Mouse (Mus musculus) thymus, adult 2 months (tissue): Measurements from ENCODE around the gene Engase.

Experiments used
- CTCF ChIP-seq: fragments of 200-500 bp; IDR thresholded peaks from 2 replicates; pipeline ENCODE4 v1.5.1; 2012; ENCODE audit warnings: mild to moderate bottlenecking, control low read depth, low read length, moderate library complexity, borderline replicate concordance; ENCODE audit not compliant: control insufficient read depth, poor library complexity, insufficient read depth; ENCODE audit errors: extremely low read depth
- POLR2A ChIP-seq: fragments of 200-500 bp; IDR thresholded peaks from 2 replicates; pipeline ENCODE4 v1.6.1; 2012; ENCODE audit warnings: mild to moderate bottlenecking, low read length, control low read depth, moderate library complexity; ENCODE audit not compliant: control insufficient read depth, poor library complexity, insufficient read depth; ENCODE audit errors: extremely low read depth

DNA sequence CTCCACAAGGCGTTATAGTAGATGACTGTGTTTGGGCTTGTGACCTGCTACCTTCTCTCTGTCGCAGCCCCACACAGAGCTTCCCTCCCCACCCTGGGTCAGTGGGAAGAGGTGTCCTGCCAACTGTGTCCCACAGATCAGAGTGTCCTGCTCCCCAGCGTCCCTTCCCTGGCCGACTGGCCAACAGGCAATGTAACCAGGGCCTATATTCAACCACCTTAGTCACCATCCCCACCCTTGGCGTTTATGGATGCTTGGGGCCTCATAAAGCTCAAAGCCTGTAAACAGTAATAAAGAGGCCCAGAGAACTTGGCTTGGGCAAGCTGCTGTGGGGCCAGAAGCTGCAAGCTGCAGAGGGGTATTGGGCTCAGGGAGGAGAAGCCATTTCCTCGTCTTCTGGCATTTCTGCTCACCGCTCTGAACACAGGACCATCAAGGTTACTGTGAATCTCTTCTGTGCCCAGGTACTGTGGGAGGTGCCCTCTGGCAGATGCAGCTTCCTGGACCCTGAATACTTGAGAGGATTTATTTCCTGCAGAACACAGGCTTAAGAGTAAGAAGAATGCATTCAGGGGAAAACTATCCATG lies 1.0 kb upstream of the Engase start:
- no peak for TF ChIP-seq CTCF
- TF ChIP-seq POLR2A: no peak
